Comparison of ENCODE assay signal across 8 mouse cellular contexts in genomic region chr9:118488896-118489578, GRCm38 (mm10). TPM values are rescaled to one million over a fixed set of nuclear protein-coding genes. Genes with fewer than 3 reads are reported as not detected.
DNase-seq lines count a peak whose midpoint lies in the region; ATAC-seq and TF ChIP-seq lines count a peak whose summit lies in the region.

No protein-coding gene starts in this region.

- ATAC-seq in hindbrain, postnatal 0 days, result no peak

- TF ChIP-seq CTCF in left cerebral cortex, adult 2 months (IDR thresholded peaks at IDR 0.05), result no peak
- TF ChIP-seq CTCF in cortical plate, adult 2 months (IDR thresholded peaks at IDR 0.05; ENCODE audit: extremely low read depth, insufficient read depth, low read length), result no peak
- TF ChIP-seq CTCF in hindbrain, postnatal 0 days (IDR thresholded peaks at IDR 0.05; ENCODE audit: low read depth), result no peak

- H3K27me3 ChIP-seq in hindbrain, postnatal 0 days (ENCODE audit: insufficient read depth, low read length), result peaks cover 37% of the 10 kb centered on the region

- intact Hi-C loops in left cerebral cortex, adult 2 months (cut with DNase I), result loop anchor here (1.0 kb wide), 2 partner anchors 390 to 436 kb away; no protein-coding TSS in a partner anchor

- no peak overlapping the region for H3K27ac ChIP-seq in left cerebral cortex, adult 2 months
- no peak overlapping the region for H3K27ac ChIP-seq in cortical plate, adult 2 months (ENCODE audit: insufficient read depth, low read length)
- H3K27ac ChIP-seq in hindbrain, postnatal 0 days, result no peak overlapping the region

- H3K4me2 ChIP-seq in hindbrain, postnatal 0 days (ENCODE audit: low read depth, low read length), result peak overlapping the region; percentile 50

- no peaks in the 10 kb centered on the region for H3K4me1 ChIP-seq in cortical plate, adult 2 months (ENCODE audit: control insufficient read depth, insufficient read depth, low read length)
- peaks cover 3% of the 10 kb centered on the region; the same call in 1 of the 2 replicates for H3K4me1 ChIP-seq in hindbrain, postnatal 0 days (ENCODE audit: insufficient read depth, low read length)

- 0 out of 2 replicates have a peak overlapping the region, but pooled peaks have one; percentile 6 for H3K4me3 ChIP-seq in left cerebral cortex, adult 2 months
- H3K4me3 ChIP-seq in cortical plate, adult 2 months (ENCODE audit: insufficient read depth, low read length), result peak overlapping the region; percentile 19; the same call in 1 of the 2 replicates
- peak overlapping the region; percentile 32 for H3K4me3 ChIP-seq in hindbrain, postnatal 0 days (ENCODE audit: low read length)

- WGBS in hindbrain, postnatal 0 days, result 3% methylated on average over 20 of the region's 20 CpGs

- no peak for TF ChIP-seq POLR2A in cortical plate, adult 2 months (IDR thresholded peaks at IDR 0.05; ENCODE audit: extremely low read depth, insufficient read depth, low read length)

- H3K9me3 ChIP-seq in hindbrain, postnatal 0 days (ENCODE audit: low read length), result no peaks in the 10 kb centered on the region

- H3K36me3 ChIP-seq in hindbrain, postnatal 0 days (ENCODE audit: insufficient read depth, low read length), result no peaks in the 10 kb centered on the region

- no peak overlapping the region for H3K9ac ChIP-seq in hindbrain, postnatal 0 days (replicated peaks; ENCODE audit: low read length)

- DNase-seq in left cerebral cortex, adult 2 months (ENCODE audit: extremely low spot score in 1 of 2, low spot score in 2 of 2), result no peak
- no peak for DNase-seq in left cerebral cortex, adult 8-10 months (ENCODE audit: low spot score in 2 of 2)
- no peak for DNase-seq in hindbrain, postnatal 0 days (ENCODE audit: low spot score)
- DNase-seq in neural tube, embryonic 10.5 days (ENCODE audit: extremely low spot score, low spot score), result peak; percentile 55
- no peak for DNase-seq in layer of hippocampus, adult 8-10 months (ENCODE audit: low spot score in 2 of 2)
- DNase-seq in natural killer cell, adult 2 months (ENCODE audit: low spot score in 2 of 2), result no peak
- DNase-seq in left cerebral cortex, adult 9 months (ENCODE audit: low spot score in 2 of 2), result no peak

RNA-seq across cellular contexts. Expression of gene Eomes, which starts 11.0 kb away (rescaled TPM):
- total RNA-seq in left cerebral cortex, adult 2 months (2021), result under 1 TPM in 1 of 2 experiments, not detected in 1; 0.16 TPM
- total RNA-seq in left cerebral cortex, adult 8-10 months (2022), result 1 to 10 TPM in 1 of 4 experiments, under 1 TPM in 3; 0.18 to 1.0 (median 0.32) TPM
- polyA plus RNA-seq in cortical plate, adult 2 months (2012; rRNA removed), result 0.04 and 0.17 TPM in 2 replicates
- total RNA-seq in hindbrain, postnatal 0 days (2014; rRNA removed), result 16.2 and 19.4 TPM in 2 replicates
- polyA plus RNA-seq in hindbrain, postnatal 0 days (2015; fragmentation: Nextera tagmentation; extraction: Ambion mirVana), result 8.6 and 8.9 TPM in 2 replicates
- under 1 TPM in 2 of 4 experiments, not detected in 2; 0.12 to 0.20 TPM for total RNA-seq in layer of hippocampus, adult 8-10 months (2022)

RNA-seq across cellular contexts. Expression of gene Golga4, which starts 17.0 kb away (rescaled TPM):
- total RNA-seq in left cerebral cortex, adult 2 months (2021), result 100 to 1,000 TPM; 108 to 110 TPM
- 100 to 1,000 TPM in 2 of 4 experiments, 10 to 100 TPM in 2; 97.1 to 109 (median 99.4) TPM for total RNA-seq in left cerebral cortex, adult 8-10 months (2022)
- polyA plus RNA-seq in cortical plate, adult 2 months (2012; rRNA removed), result 60.2 and 67.1 TPM in 2 replicates
- 34.1 and 36.8 TPM in 2 replicates for total RNA-seq in hindbrain, postnatal 0 days (2014; rRNA removed)
- polyA plus RNA-seq in hindbrain, postnatal 0 days (2015; fragmentation: Nextera tagmentation; extraction: Ambion mirVana), result 25.8 and 27.2 TPM in 2 replicates
- total RNA-seq in layer of hippocampus, adult 8-10 months (2022), result 100 to 1,000 TPM in 1 of 4 experiments, 10 to 100 TPM in 3; 89.7 to 102 (median 93.2) TPM
